Mouse (Mus musculus): ENCODE data around the gene H2afz.
"Not testable (repeated sequence)": the region's sequence is repeated elsewhere in the genome, so short reads cannot be mapped to it uniquely, and the experiment has no call there.

Gene H2afz

DNA sequence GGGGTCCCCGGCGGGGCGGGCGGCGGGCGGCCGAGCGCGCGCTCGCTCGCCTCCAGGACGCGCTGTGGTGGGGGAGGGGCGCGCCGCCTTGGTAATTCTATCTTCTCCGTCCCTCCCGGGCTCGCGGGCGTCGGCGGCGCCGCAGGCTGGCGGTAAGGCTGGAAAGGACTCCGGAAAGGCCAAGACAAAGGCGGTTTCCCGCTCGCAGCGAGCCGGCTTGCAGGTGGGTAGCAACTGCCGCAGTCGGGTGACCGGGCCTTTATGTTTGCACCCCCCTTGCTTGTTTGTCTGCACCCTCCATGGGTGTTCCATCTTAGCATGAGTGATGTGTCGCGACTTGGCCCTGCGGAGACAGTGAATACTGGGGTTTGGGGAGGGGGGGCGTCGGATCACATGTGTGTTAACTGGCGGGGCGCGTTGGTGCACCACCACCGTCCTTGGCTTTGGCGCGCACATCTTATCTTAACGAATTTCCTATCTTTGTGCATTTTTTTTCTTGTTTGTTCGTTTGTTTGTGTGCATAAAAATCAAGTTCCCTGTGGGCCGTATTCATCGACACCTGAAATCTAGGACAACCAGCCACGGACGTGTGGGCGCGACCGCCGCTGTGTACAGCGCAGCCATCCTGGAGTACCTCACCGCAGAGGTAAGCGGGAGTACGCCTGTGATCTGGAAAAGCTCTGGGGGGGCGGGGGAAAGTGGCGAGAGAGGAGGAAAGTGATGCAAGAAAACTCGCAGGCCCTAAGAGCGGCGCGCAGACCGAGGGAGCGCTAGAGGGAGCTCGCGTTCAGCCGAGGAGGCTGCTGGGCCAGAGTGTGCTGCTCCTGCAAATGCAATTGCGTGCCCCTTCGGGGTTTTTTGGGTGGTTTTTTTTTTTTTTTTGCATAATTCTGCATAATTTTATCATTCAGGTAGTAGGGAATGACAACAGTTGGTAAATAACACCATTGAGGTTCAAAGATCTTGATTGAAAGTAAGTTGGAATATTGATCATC, 998 bp downstream of the H2afz start:
- DNase-seq: peak; percentile 84

DNA sequence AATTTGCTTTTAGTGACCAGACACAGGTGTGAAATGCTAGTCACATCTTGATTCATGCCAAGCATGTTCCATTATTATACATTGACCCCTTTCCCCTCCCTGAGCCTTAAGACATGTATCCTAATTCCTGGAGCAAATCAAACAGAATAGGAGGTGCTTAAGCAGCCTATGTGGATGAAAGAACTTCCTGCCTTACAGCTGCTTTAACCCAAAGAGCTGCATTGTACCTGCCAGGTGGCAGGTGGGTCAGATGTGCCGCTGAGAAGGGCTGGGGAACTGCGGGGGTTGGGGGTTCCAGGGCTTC, 2.8 kb downstream of the H2afz start:
- DNase-seq: no peak

DNA sequence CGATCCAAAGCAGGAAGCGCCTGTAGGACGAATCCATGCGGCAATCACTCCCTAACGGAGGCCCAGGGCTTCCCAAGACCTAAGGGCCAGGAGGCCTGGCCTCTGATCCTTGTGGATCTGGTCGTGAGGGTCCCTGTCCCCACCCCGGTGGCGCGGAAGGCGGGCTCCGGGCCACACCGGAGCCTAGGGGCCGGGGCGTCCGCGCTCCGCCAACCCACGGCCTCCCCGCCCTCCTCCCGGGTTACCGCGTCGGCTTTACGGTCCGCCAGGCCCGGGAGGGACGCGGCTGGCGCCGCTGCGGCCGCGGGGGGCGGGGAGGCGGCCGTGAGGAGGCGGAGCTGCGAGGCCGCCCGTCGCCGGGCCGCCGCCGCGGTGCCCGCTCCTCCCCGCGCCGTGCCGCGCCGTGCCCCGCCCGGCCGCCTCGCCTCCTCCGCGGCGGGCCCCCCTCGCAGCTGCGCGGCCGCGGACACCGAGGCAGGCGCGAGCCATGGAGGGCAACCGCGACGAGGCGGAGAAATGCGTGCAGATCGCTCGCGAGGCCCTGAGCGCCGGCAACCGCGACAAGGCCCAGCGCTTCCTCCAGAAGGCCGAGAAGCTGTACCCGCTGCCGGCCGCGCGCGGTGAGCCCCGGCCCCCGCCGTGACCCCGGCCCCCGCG, 3.3 kb downstream of the H2afz start, which contains the start of gene Dnajb14:
TSS of gene Dnajb14 (plus strand) at position 239 of the 657 bp plus-strand sequence.
- DNase-seq: peak; percentile 69

DNA sequence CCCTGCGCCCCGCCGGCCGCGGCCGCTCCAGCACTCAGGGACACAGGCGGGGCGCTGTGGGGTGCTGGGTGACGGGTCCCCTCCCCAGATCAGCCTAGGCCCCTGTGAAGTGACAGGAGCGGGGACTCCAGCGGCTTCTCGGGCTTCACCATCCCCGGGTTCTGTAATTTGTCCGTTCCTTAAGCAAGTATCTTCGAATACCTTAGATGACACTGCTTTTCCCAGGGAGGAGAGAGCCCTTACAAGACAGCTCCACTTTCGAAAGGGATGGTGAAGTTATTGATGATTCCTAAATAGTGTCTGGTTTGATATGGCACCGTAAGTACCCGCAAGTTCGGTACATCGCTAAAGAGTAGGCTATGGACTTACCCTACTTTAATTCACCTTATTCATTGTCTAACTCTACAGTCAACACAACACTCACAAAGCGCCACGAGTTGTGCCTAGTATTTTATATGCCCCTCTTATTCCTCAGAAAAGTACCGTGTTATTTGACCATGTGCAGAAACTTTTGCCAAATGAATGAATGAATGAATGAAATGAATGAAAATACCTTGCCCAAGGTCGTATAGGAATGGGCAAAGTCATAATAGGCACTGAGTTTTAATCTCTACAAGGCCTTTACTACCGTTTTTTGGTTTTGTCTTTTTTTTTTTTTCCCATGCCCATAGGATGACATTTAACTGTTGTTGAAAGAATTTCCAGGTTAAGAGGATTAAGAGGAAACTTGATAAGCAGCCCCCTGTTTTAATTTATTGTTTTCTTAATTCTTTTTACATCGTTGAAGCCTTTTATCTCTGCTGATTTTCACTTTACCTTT, 4.0 kb downstream of the H2afz start:
- no peak for DNase-seq

DNA sequence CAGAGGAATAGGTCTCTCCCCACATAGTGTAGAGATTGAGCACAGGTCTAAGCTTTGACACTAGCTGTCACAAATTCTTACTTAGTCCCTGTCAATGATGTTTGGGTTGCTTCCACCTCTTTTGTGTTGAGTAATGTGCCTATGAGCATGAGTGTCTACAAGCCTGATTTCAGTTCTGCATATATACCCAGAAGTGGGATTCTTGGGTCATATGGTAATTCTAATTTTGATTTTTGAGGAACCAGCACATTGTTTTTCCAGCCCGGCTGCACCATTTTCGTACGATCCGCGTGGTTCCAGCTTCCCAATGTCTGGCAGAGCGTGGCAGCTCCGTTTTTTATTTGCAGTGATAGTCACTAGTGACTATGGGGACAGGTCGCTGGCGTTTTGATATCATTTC, 5.1 kb downstream of the H2afz start:
- DNase-seq: no peak

DNA sequence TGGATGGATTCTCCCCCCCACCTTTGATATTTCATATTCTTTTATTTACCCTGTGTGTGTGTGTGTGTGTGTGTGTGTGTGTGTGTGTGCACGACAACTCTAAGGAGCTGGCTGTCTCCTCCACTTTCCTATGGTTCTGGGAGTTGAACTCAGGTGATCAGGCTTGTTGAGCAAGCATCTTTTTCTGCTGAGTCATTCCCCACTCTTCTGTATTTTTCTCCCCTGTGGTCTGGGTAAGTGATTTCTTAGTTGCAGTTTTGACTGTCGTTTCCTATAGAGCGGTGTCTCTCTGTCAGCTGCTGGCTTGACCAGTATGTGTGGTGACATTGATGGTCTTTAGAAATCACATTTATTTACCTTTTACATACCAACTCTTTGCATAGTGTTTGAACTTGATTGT, 15.0 kb downstream of the H2afz start:
- no peak for DNase-seq

DNA sequence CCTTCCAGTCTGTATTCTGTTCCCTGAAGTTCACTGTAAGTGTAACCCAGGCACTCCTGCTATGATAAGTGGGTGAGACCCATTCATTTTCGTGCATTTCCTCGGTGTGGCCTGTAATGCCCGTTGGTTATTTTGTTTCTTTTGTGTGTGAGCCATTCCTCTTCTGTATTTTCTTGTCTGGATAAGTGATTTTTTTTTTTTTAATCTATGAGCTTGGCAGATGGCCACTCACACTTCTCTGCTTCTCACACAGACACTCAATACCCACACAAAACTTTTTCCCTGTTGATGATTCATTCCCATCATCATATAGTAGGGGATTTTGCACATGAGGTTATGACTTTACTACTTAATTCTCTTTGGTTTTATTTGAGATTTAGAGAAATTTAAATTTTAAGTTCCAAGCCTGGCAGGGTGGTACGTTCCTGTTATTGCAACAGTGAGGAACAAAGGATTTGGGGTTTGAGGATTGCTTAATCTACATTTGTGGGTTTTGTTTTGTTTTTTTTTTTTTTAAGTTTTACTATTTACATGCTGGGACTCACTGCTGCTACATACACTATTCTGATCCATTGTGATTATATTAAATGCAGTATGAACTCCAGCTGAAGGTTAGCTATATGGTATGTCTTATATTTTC, 15.9 kb downstream of the H2afz start:
- DNase-seq: no peak

DNA sequence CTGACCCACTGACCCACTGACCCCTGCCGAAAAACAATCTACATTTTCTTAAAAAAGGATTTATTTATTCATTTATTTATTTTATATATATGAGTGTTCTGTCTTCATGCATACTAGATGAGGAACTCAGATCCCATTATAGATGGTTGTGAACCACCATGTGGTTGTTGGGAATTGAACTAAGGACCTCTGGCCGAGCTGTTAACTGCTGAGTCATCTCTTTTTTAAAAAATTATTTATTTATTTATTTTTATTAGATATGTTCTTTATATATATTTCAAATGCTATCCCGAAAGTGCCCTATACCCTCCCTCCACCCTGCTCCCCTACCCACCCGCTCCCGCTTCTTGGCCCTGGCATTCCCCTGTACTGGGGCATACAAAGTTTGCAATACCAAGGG, 16.8 kb downstream of the H2afz start:
- no peak for DNase-seq

DNA sequence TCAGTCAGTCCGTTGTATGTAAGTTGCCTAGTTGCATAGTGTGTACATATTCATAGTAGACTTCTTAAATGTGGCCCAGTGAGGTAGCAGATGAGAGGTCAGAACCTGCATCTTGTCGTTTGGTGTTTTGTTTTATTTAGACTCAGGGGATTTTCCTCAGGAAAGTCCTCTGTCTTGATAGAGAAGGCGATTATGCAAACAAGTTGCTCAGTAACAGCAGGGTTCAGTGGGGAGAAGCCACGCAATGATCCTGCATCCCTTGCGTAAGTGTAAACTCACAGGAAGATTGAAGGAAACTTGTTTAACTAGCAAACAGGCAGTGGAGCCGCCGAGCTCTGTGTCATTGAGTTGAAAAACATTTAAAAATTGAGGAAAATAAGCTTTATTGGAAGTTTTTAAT, 23.7 kb downstream of the H2afz start:
- no peak for DNase-seq

DNA sequence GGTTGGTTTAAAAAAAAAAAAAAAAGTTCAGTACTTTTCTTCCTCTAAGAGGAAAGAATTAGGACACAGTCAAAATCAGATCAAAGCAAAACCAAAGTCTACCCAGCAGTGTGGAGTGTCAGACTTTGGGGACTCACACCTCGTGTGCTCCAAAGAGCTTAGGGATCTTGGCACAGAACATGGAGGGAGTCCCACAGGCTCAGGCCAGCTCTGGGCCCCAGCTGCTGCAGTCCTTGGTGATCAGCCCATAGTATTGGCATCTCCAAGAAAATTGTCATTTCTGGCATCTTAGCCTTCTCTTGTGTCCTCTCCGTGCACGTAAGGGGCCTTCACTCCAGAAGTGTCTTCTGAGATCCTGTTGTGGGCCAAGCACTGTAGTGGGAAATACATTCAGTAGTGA, 26.8 kb downstream of the H2afz start:
- DNase-seq: no peak

DNA sequence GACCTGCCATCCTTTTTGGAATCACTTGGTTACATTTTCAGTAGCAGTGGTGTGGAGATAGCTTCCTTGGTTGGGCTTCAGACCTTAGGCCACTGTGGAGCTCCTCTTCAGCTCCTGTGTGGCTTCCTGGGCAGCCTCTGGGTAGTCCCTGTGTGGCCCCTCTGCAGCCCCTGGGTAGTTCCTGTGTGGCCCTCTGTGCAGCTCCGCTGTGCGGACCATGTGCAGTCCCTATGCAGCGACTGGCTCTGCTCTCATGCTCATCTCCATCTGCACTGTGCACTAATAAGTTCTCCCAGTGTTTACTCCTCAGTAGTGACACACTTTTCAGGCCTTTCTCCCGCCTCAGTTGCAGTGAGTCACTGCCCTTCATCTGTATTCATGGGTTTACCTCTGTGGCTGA, 27.8 kb downstream of the H2afz start:
- DNase-seq: no peak

DNA sequence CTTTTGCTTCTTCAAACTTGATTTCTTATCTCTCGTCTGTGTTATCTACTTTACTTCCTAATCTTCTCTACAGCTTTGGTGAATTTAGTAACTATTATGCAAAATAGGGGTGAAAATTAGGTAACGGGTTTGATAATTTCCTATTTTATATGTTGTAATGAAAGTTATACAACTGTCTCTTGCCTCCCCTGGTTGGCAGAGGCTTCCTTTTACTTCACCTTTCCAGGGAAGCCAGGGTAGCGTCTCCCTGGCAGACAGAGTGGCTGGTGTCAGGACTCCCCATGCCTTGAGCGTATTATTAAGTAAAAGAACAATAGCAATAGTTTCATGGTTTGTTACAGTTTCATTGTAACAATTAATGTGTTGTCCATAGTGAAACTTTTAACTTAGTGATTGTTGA, 29.5 kb downstream of the H2afz start:
- DNase-seq: no peak

DNA sequence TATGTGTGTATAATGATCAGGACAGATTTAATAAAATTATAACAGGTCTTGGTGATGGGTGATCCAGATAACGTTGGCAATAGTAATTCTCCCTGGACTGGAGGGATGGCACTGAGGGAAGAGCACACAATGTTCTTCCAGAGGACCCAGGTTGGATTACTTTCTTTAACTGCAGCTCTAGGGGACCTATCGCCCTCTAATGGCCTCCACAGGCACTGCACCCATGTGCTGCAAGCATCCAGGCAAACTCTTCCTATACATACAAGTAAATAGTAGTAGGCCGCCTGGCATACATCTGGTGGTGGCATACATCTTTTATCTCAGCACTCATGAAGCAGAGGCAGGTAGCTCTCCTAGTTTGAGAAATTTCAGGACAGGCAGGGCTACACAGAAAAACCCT, 30.9 kb downstream of the H2afz start:
- DNase-seq: no peak

DNA sequence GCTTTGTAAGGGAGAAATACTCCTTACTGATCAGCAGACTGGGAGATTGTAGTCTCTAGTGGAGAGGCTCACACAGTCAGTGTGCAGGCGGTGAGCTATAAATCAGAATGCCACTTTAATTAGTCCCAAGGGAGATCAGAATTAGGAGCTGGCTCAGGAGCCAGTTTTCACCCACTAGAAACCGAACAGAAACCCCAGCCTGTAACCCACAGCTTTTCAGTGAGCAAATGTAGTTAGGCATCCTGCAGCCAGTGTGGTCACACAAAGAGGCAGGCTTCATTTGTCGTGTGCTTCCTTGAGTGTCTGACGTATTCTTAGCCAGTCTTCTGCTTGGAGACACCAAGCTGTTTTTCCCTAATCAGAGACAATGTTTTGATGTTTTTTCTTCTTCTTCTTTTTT, 32.1 kb downstream of the H2afz start:
- no peak for DNase-seq

DNA sequence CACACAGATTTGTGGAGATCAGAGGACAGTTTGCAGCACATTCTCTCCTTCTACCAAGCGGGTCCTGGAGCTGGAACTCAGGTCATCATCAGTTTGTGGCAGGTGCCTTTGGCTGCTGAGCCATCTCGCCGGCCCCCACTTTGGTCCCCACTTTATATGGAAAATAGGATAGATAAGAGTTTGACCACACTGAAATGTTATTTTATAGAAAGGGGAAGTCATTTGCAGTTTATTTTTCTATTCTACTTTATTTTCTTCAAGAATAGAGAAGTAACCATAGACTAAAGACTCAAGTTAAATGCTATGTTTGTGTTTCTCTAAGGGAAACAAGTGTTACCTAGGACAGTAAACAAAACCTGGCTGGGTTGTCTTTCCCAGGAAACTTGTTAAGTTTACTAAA, 32.6 kb downstream of the H2afz start:
- no peak for DNase-seq

DNA sequence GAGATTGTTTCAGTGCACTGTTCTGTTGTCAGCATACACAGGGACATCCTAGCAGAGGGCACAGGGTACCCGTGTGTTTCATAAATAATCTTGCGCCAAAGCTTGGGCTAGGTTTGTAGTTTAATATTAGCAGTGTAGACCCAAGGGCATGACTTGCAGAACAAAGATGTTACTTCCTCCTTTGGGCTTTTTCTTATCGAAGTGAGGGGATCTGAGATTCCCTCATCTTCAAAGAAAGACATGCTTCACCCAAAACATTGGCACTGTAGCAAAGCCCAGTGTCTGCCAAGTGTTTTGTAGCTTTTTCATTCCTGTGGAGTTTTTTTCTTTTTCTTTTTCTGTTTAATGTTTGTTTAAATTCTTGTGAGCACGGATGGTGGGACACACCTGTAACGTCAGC, 33.4 kb downstream of the H2afz start:
- DNase-seq: no peak

DNA sequence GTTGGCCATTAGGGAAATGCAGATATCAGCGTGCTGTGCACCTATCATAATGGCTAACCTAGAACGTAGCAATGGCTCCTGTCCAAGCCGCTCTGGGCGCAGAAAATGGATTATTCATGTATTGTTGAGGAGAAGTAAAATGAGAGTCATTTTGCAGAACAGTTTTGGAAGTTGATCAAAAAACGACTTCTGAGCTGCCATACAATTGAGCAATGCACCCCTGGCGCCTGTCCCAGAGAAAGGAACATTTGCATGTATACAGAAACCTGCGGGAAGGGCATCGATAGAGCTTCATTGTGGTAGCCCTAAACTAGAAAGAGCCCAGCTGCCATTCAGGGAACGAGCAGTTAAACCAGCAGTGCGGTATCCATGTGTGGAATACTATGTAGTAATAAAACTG, 35.9 kb downstream of the H2afz start:
- no peak for DNase-seq

DNA sequence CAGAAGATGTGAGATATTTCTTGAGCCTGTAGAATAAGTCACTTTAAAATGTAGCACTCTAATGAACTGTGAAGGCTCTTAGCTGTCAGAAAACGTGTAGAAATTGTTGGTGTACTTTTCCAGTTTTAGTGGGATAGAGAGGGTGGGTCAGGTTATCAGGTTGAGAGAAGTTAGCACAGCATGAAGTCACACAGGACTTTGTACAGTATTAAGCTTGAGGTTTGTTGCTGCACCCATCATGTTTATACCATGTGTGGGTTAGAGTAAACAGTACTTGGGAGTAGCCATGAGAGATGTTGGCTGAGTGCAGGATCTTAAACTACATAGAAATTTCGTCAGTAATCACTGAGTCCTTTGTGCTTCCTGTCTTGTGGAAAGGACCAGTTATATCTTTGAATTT, 48.8 kb downstream of the H2afz start:
- DNase-seq: no peak

DNA sequence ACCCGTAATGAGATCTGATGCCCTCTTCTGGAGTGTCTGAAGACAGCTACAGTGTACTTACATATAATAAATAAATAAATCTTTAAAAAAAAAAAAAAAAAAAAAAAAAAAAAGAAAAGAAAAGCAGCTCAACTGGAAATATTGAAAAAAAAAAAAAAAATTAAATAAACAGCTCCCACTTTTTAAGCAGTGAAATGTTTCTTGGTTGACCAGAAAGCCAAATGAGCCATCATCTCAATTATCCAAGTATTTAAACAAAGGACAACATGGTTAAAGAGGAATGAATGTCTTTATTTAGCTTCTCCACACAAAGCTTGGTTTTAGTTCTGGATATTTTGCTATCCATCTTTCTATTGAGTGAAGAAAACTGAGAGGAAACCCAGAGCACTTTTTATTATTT, 50.3 kb downstream of the H2afz start:
- DNase-seq: not testable (repeated sequence)

All from right cerebral cortex, postnatal 25 days (tissue).